Mouse (Mus musculus) bone marrow, adult 2 months (tissue): ENCODE results near the gene Tent4a.

Experiments used
- CTCF ChIP-seq: fragments of 200-500 bp; IDR thresholded peaks from 2 replicates; pipeline ENCODE4 v1.5.1; 2011; ENCODE audit warnings: low read length, control low read depth; ENCODE audit not compliant: control insufficient read depth, insufficient read depth
- POLR2A ChIP-seq: fragments of 200-500 bp; IDR thresholded peaks from 2 replicates; pipeline ENCODE4 v1.6.1; 2011; ENCODE audit warnings: low read depth, mild to moderate bottlenecking, control low read depth, low read length, borderline replicate concordance; ENCODE audit not compliant: control insufficient read depth

GRCm38 (mm10) chr13:69563905-69564304 is 29.5 kb upstream of the Tent4a start:
- TF ChIP-seq POLR2A (no peak), CTCF (no peak)
